Mouse (Mus musculus) midbrain, embryonic 15.5 days (tissue): ENCODE measurements at regions not wholly inside any gene's neighbourhood (a gene's known extent, or its start where the extent isn't known, plus 50 kb on each side); places are given as distances from the start of the nearest gene placed in this dataset.
"Not testable (repeated sequence)": the region's sequence is repeated elsewhere in the genome, so short reads cannot be mapped to it uniquely, and the experiment has no call there.

Source experiments
- ATAC-seq: fragments of 200-750 bp; cut with Nextera tagmentation; replicated peaks from 2 replicates; pipeline ENCODE4 v1.8.0; 2017; ENCODE audit warnings: moderate TSS enrichment
- H3K27ac ChIP-seq: fragments of 300-500 bp; sonication (generic); 2 replicates; pipeline ENCODE4 v1.5.1; 2015; ENCODE audit warnings: mild to moderate bottlenecking, inconsistent platforms
- H3K27me3 ChIP-seq: fragments of 300-500 bp; sonication (generic); replicated peaks from 2 replicates; pipeline ENCODE4 v1.6.1; 2015; ENCODE audit warnings: inconsistent platforms
- H3K36me3 ChIP-seq: fragments of 300-500 bp; sonication (generic); replicated peaks from 2 replicates; pipeline ENCODE4 v1.6.1; 2015; ENCODE audit warnings: inconsistent platforms
- H3K4me1 ChIP-seq: fragments of 300-500 bp; sonication (generic); 2 replicates; pipeline ENCODE4 v1.6.1; 2015; ENCODE audit warnings: inconsistent platforms
- H3K4me2 ChIP-seq: fragments of 300-500 bp; sonication (generic); 2 replicates; pipeline ENCODE4 v1.6.1; 2015; ENCODE audit warnings: inconsistent platforms, mild to moderate bottlenecking, moderate library complexity
- H3K4me3 ChIP-seq: fragments of 300-500 bp; sonication (generic); 2 replicates; pipeline ENCODE4 v1.5.1; 2015; ENCODE audit warnings: mild to moderate bottlenecking, inconsistent platforms
- H3K9ac ChIP-seq: fragments of 300-500 bp; sonication (generic); 2 replicates; pipeline ENCODE4 v1.6.1; 2015; ENCODE audit warnings: mild to moderate bottlenecking, inconsistent platforms
- H3K9me3 ChIP-seq: fragments of 300-500 bp; sonication (generic); 2 replicates; pipeline ENCODE4 v1.6.1; 2016; ENCODE audit warnings: inconsistent platforms
- WGBS: fragments of 180-500 bp; shearing (Covaris S2); methylation state at CpG from one replicate; pipeline ENCODE4 v1.1.7; 2015; ENCODE audit warnings: mixed read lengths; 5-methylcytosine and 5-hydroxymethylcytosine counted together

DNA sequence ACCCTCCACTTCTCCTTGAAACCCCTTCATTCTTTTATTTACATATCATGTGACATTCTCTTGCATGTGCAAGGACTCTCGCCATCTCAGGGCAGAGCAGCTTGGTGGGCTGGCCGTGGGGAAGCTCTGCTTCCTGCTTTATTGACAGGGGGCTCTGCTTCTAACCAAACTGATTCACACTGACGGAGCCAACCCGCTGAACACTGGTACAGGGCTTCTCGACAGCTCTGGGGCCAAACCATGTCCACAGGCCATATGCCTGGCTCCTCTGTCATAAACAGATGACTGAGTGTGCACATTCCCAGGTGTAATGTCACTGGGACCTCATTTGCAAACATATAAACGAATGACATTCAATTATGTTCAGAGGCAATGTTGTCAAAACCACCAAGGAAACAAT is 800.7 kb downstream of the Ttll7 start:
- Histone ChIP-seq H3K4me1 (no peaks in the 10 kb centered on the region), H3K9me3 (no peaks in the 10 kb centered on the region), H3K4me2 (no peak overlapping the region), H3K4me3 (no peak overlapping the region), H3K36me3 (no peaks in the 10 kb centered on the region), H3K9ac (no peak overlapping the region), H3K27me3 (no peaks in the 10 kb centered on the region), H3K27ac (no peak overlapping the region)
- ATAC-seq: no peak
- 38% methylated on average over 6 of the region's 6 CpGs for WGBS

DNA sequence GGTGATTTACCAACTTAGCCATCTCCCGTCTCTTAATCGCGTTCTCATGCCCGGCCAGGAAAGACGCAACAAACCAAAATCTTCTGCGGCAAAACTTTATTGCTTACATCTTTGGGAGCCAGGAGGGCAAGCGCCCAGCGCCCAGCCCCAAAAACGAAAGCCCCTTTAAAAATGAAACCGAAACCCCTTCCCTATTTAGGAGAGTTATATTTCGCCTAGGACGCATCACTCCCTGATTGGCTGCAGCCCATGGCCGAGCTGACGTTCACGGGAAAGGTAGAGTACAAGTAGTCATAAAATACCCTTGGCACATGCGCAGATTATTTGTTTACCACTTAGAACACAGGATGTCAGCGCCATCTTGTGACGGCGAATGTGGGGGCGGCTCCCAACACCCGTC is 783.3 kb downstream of the Ttll7 start:
- H3K9me3 ChIP-seq, H3K9ac ChIP-seq, H3K4me3 ChIP-seq, H3K4me1 ChIP-seq, ATAC-seq, H3K4me2 ChIP-seq, H3K27ac ChIP-seq, H3K27me3 ChIP-seq, H3K36me3 ChIP-seq: not testable (repeated sequence)
- 94% methylated on average over 21 of the region's 21 CpGs for WGBS

DNA sequence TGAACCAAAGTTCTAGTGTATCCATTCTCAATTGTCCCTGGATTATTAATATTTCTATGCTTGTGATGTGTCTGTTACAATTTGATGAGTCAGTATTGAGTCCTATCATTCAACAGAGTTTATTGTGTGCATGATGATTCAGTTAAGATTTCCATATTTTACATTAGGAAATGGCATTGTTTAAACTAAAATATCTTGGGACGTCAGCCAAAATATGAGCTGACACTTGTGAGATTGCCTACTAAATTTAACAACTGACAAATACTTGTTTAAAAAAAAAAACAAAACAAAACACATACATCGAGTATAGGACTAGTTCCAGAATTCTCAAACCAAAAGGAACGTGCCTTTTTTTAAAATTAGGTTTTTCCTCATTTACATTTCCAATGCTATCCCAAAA is 779.0 kb downstream of the Ttll7 start:
- Histone ChIP-seq H3K4me3 (no peak overlapping the region), H3K36me3 (no peaks in the 10 kb centered on the region), H3K9me3 (no peaks in the 10 kb centered on the region; the same call in 1 of the 2 replicates), H3K9ac (no peak overlapping the region), H3K4me2 (no peak overlapping the region), H3K27ac (no peak overlapping the region), H3K4me1 (no peaks in the 10 kb centered on the region), H3K27me3 (no peaks in the 10 kb centered on the region)
- no peak for ATAC-seq
- WGBS: 93% methylated on average over 3 of the region's 3 CpGs

DNA sequence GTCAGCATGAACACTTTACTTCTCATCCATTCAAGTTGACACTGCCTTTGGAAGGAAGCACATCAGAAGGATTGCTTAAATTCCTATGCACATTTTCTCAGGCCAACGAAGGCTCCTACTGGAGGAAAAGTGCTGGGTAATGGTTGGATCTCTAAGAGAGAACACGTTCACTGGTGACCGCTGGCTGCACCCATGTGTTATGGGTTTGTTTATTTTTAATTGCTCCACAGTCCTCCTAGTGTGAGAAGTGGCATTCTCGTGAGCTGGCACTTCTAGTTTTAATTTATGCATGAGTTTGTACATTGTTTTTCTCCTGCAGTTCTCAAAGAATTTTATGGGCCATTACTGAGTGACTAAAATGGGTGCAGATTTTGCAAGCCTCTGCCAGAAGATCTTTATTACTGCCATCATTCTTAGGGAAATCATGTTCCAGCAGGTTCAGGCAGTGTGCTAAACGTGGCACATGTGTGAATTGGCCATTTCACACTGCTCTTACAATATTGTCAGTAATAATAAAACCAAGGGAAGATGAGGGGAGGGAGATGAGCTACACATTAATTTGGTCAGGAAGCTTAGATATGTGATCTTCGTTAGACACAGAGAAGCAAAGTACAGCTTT is 731.6 kb downstream of the Ttll7 start:
- no peak overlapping the region for H3K4me3 ChIP-seq
- H3K4me2 ChIP-seq: no peak overlapping the region
- H3K36me3 ChIP-seq: no peaks in the 10 kb centered on the region
- 69% methylated on average over 6 of the region's 6 CpGs for WGBS
- no peaks in the 10 kb centered on the region for H3K27me3 ChIP-seq
- H3K9ac ChIP-seq: no peak overlapping the region
- ATAC-seq: no peak
- H3K4me1 ChIP-seq: no peaks in the 10 kb centered on the region
- no peak overlapping the region for H3K27ac ChIP-seq
- no peaks in the 10 kb centered on the region for H3K9me3 ChIP-seq

DNA sequence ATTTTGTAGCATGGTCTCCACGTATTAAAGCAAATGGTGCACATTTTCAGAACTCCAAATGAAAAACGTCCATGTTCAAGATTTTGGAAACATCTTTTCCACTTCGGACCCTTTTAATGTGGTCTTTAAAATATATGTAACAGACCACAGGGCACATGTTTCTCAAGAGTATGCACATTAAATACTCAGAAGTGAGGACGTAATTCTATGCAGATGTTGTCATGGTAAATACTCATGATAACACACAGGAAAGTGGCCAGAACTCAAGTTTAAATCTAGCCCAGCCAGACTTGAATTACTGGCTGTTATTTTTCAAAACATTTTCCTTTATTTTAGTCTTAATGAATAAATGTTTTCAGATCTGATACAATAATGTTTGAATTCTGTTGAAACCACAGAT is 719.7 kb downstream of the Ttll7 start:
- Histone ChIP-seq H3K9ac (no peak overlapping the region), H3K4me2 (no peak overlapping the region), H3K36me3 (no peaks in the 10 kb centered on the region), H3K9me3 (no peaks in the 10 kb centered on the region), H3K4me1 (no peaks in the 10 kb centered on the region), H3K4me3 (no peak overlapping the region), H3K27ac (no peak overlapping the region), H3K27me3 (no peaks in the 10 kb centered on the region)
- WGBS: 90% methylated on average over 4 of the region's 4 CpGs
- no peak for ATAC-seq

DNA sequence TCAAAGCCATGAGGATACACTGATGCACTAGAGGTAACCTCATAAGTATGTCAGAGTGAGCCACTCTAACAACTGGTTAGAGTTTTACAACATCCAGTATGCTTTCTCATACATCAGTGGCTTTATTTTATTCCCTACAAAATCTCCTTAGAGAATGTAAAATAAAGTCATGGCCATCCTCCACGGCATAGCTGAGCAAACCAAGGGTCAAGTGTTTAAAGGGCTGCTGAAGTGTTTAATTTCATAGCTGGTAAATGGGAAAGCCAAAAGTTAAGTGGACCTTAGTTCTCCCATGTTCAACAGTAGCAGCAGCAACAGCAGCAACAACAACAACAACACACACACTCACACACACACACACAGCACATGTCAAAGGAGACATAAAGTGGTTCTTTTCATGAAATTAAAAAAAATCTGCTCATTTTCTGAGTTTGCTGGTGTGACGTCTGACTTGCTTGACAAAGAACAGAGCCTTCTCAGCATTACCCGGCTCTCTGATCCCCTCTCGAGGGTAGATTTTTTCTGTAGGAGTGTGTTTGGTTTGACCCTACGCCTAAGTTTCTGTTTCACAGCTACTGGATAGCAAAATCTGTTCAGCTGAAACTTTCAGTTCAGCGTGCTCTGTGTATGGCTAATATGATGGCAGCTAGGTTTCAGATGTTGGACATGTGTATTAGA is 693.3 kb downstream of the Ttll7 start:
- WGBS: 76% methylated on average over 6 of the region's 6 CpGs

DNA sequence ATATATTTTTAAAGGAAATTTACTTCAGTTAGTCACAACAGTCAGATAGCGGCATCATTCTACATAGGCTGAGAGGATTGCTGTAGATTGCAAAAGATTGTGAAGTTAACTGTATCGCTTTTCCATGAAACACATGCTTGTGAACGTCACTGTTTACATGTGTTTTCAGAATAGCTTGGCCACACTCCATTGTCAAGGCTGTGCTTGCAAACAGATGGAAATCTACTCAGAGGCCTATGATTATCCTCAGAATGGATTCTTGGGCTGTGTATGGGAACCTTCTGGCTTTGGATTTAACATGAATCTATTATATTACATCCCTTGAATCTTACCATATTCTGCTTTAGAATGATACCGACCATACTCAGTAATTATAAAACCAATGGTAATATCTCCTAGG is 690.1 kb downstream of the Ttll7 start:
- Histone ChIP-seq H3K36me3 (no peaks in the 10 kb centered on the region), H3K9ac (no peak overlapping the region), H3K4me2 (no peak overlapping the region), H3K9me3 (no peaks in the 10 kb centered on the region), H3K4me3 (no peak overlapping the region), H3K27ac (no peak overlapping the region), H3K4me1 (no peaks in the 10 kb centered on the region), H3K27me3 (no peaks in the 10 kb centered on the region)
- 92% methylated on average over 4 of the region's 4 CpGs for WGBS
- no peak for ATAC-seq

More for the DNA sequence above, 693.3 kb downstream of the Ttll7 start:
- ATAC-seq: no peak
- H3K4me2 ChIP-seq: no peak overlapping the region
- H3K9me3 ChIP-seq: no peaks in the 10 kb centered on the region
- no peaks in the 10 kb centered on the region for H3K4me1 ChIP-seq
- no peak overlapping the region for H3K27ac ChIP-seq
- H3K27me3 ChIP-seq: no peaks in the 10 kb centered on the region
- no peak overlapping the region for H3K4me3 ChIP-seq
- no peaks in the 10 kb centered on the region for H3K36me3 ChIP-seq
- no peak overlapping the region for H3K9ac ChIP-seq

DNA sequence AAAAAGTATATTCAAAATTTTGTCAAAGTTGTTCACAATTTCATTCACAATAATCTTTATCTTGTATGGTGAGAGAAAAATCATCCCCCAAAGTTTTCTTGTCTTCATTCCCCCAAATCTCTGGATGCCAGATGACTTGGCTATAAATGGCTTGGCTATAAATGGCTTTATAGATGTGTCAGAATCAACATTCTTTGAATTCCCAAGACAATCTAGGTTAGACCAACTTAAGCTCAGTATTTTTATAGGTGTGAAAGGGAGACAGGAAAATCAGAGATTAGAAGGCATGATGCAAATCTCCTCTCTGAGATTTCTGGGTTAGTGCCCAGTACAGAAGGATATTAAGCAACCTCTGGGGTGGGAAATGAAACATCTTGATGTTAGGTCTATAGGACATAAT is 685.4 kb downstream of the Ttll7 start:
- H3K27ac ChIP-seq: no peak overlapping the region
- no peak overlapping the region for H3K4me3 ChIP-seq
- no peaks in the 10 kb centered on the region for H3K36me3 ChIP-seq
- no peaks in the 10 kb centered on the region for H3K4me1 ChIP-seq
- ATAC-seq: no peak
- H3K27me3 ChIP-seq: no peaks in the 10 kb centered on the region
- H3K4me2 ChIP-seq: no peak overlapping the region
- H3K9me3 ChIP-seq: no peaks in the 10 kb centered on the region
- no peak overlapping the region for H3K9ac ChIP-seq

DNA sequence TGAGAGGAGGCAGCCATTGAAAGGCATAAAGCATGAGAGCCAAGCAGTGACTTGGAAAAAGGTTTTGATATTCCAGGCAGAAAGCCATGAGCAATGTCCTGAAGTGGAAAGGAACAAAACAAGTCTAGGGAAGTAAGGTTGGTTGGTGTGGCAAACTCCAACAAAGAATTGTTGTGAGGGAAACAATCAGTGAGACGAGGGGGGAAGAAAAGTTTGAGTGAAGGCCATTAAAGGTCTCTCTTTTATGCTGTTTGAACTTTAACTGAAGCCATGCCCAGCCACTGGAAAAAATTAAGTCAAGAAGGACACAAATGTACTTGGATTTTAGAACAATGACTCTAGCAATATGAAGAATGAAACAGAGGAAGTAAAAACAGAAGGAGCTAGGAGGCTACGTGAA is 680.0 kb downstream of the Ttll7 start:
- WGBS: 58% methylated on average over 2 of the region's 2 CpGs
- ATAC-seq: no peak
- Histone ChIP-seq H3K36me3 (no peaks in the 10 kb centered on the region), H3K27ac (no peak overlapping the region), H3K4me3 (no peak overlapping the region), H3K9ac (no peak overlapping the region), H3K4me1 (no peaks in the 10 kb centered on the region), H3K4me2 (no peak overlapping the region), H3K27me3 (no peaks in the 10 kb centered on the region), H3K9me3 (no peaks in the 10 kb centered on the region)

DNA sequence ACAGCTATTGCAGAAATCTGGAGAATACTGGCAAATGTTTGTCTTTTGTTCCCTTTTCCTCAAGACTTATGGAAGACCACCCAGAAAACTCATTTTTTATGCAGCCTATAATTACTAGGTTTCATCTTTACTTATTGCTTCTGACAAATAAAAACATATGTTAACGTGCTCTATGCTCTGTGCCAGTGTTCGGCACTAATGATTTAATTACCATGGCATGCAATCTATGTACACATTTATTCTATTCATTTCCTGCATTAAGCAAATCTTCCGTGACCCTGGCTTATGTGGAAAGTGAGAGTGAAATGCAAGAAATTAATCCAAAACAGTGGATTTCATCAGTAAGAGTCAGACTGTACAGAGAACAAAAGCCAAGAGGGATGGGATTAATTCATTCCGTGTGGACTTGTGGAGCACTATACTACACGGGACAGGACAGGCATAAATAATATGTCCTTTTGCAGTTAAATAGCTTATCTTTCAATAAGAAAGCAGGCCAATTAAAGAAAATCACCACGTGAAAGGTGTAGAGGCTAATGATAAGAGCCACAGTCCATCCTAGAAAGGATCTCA is 679.5 kb downstream of the Ttll7 start:
- Histone ChIP-seq H3K4me2 (no peak overlapping the region), H3K36me3 (no peaks in the 10 kb centered on the region), H3K27me3 (no peaks in the 10 kb centered on the region), H3K9me3 (no peaks in the 10 kb centered on the region), H3K27ac (no peak overlapping the region), H3K4me3 (no peak overlapping the region), H3K4me1 (no peaks in the 10 kb centered on the region), H3K9ac (no peak overlapping the region)
- ATAC-seq: no peak
- WGBS: 51% methylated on average over 6 of the region's 6 CpGs
